16 mouse cellular contexts compared by ENCODE assay signal in the genomic region with DNA sequence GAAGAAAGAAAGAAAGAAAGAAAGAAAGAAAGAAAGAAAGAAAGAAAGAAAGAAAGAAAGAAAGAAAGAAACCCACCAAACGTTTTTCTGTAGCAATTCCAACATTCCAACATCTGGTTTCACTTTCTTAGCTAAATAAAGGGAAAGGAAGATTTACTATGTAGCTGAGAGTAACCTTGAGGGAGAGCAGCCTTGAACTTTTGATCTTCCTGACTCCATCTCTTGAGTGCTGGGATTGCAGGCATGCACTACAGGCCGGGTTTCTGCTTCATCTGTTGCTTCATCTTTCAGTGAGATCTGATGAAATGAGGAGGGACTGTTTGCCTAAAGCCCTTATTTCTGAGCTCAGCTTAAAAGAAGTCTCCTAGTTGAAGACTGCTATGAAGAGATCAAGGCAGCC. TPM values are rescaled to one million over a fixed set of nuclear protein-coding genes. Genes with fewer than 3 reads are reported as not detected.
DNase-seq lines count a peak whose midpoint lies in the region; ATAC-seq and TF ChIP-seq lines count a peak whose summit lies in the region.
"Had no signal": no experiment of that assay in that cellular context is flagged by ENCODE, and none has a peak within 500 bp of the region (broad histone marks: within the 10 kb centered on the region; RNA-seq: fewer than 3 reads in every experiment).

No protein-coding gene starts in this region.

- peak overlapping the region; percentile 70 for H3K27ac ChIP-seq in intestine, embryonic 14.5 days (ENCODE audit: low read depth)
- H3K27ac ChIP-seq in intestine, postnatal 0 days (ENCODE audit: low read depth, low read length) = no peak overlapping the region
- 0 out of 2 replicates have a peak overlapping the region, but pooled peaks have one; percentile 36 for H3K27ac ChIP-seq in intestine, embryonic 15.5 days
- H3K27ac ChIP-seq: forebrain, embryonic 15.5 days; left cerebral cortex, adult 2 months; liver, embryonic 14.5 days had no signal

- no peak for TF ChIP-seq CTCF in intestine, postnatal 0 days (IDR thresholded peaks at IDR 0.05; ENCODE audit: low read depth)

- H3K4me3 ChIP-seq in intestine, embryonic 14.5 days (ENCODE audit: low read depth, low read length) = no peak overlapping the region
- H3K4me3 ChIP-seq in intestine, postnatal 0 days (ENCODE audit: low read depth, low read length) = no peak overlapping the region
- no peak overlapping the region for H3K4me3 ChIP-seq in intestine, embryonic 15.5 days (replicated peaks)
- H3K4me3 ChIP-seq: forebrain, embryonic 15.5 days; heart, embryonic 12.5 days; left cerebral cortex, adult 2 months had no signal

- ATAC-seq in intestine, embryonic 14.5 days (replicated peaks; ENCODE audit: low FRiP score, low TSS enrichment, low read depth) = no peak
- ATAC-seq in intestine, postnatal 0 days = no peak
- no peak for ATAC-seq in intestine, embryonic 15.5 days
- ATAC-seq: CD4-positive, CD25-positive, alpha-beta regulatory T cell, adult 4 months; forebrain, embryonic 15.5 days had no signal

- 12% methylated on average over 2 of the region's 2 CpGs for WGBS in intestine, embryonic 14.5 days
- 21% methylated on average over 2 of the region's 2 CpGs for WGBS in intestine, postnatal 0 days
- WGBS in intestine, embryonic 15.5 days = 25% methylated on average over 2 of the region's 2 CpGs

- H3K9me3 ChIP-seq in intestine, embryonic 14.5 days (ENCODE audit: control insufficient read depth, low read length) = no peaks in the 10 kb centered on the region
- H3K9me3 ChIP-seq in intestine, postnatal 0 days (ENCODE audit: control insufficient read depth) = no peaks in the 10 kb centered on the region
- no peaks in the 10 kb centered on the region for H3K9me3 ChIP-seq in intestine, embryonic 15.5 days
- H3K9me3 ChIP-seq: forebrain, embryonic 15.5 days; heart, embryonic 12.5 days had no signal

- H3K36me3 ChIP-seq in intestine, embryonic 14.5 days (ENCODE audit: control insufficient read depth, insufficient read depth, low read length) = no peaks in the 10 kb centered on the region
- H3K36me3 ChIP-seq in intestine, postnatal 0 days (ENCODE audit: control insufficient read depth, insufficient read depth) = no peaks in the 10 kb centered on the region
- no peaks in the 10 kb centered on the region for H3K36me3 ChIP-seq in intestine, embryonic 15.5 days
- H3K36me3 ChIP-seq: forebrain, embryonic 15.5 days; heart, embryonic 12.5 days had no signal

- DNase-seq in intestine, embryonic 14.5 days (ENCODE audit: low spot score) = no peak
- peak; percentile 3 for DNase-seq in 416B (ENCODE audit: low read depth)
- DNase-seq in embryo, embryonic 11 days = peak; percentile 52
- no peak for DNase-seq in gastrocnemius, postnatal 4 days (ENCODE audit: low spot score in 2 of 2)
- DNase-seq in cerebellum, adult 9-10 months = no peak
- DNase-seq in left cerebral cortex, adult 11 months (ENCODE audit: low spot score) = no peak
- DNase-seq: cerebellum, adult 11 months; gastrocnemius, postnatal 10 days; right cerebral cortex, postnatal 14 days had no signal

- H3K4me1 ChIP-seq in intestine, embryonic 14.5 days (replicated peaks; ENCODE audit: control insufficient read depth, insufficient read depth, low read length) = no peaks in the 10 kb centered on the region
- no peaks in the 10 kb centered on the region for H3K4me1 ChIP-seq in intestine, postnatal 0 days (replicated peaks; ENCODE audit: control insufficient read depth, insufficient read depth, low read length)
- H3K4me1 ChIP-seq in intestine, embryonic 15.5 days (replicated peaks) = no peaks in the 10 kb centered on the region
- H3K4me1 ChIP-seq: forebrain, embryonic 15.5 days; heart, embryonic 12.5 days had no signal

- no peak overlapping the region for H3K9ac ChIP-seq in intestine, embryonic 14.5 days (ENCODE audit: low read length)
- H3K9ac ChIP-seq in intestine, postnatal 0 days (ENCODE audit: low read depth, low read length) = no peak overlapping the region
- H3K9ac ChIP-seq in intestine, embryonic 15.5 days = no peak overlapping the region
- H3K9ac ChIP-seq: forebrain, embryonic 15.5 days; heart, embryonic 12.5 days; liver, embryonic 14.5 days had no signal

- no peaks in the 10 kb centered on the region for H3K27me3 ChIP-seq in intestine, embryonic 14.5 days (replicated peaks; ENCODE audit: control insufficient read depth, insufficient read depth, low read length)
- no peaks in the 10 kb centered on the region for H3K27me3 ChIP-seq in intestine, postnatal 0 days (replicated peaks; ENCODE audit: control insufficient read depth, insufficient read depth, low read length)
- H3K27me3 ChIP-seq in intestine, embryonic 15.5 days (replicated peaks) = 0 out of 2 replicates have a peak, but pooled peaks cover 3% of the 10 kb centered on the region
- H3K27me3 ChIP-seq: forebrain, embryonic 15.5 days; heart, embryonic 12.5 days had no signal

- H3K4me2 ChIP-seq in intestine, embryonic 14.5 days (ENCODE audit: low read length) = no peak overlapping the region
- no peak overlapping the region for H3K4me2 ChIP-seq in intestine, postnatal 0 days (replicated peaks; ENCODE audit: low read depth)
- no peak overlapping the region for H3K4me2 ChIP-seq in intestine, embryonic 15.5 days (replicated peaks)
- H3K4me2 ChIP-seq: forebrain, embryonic 15.5 days; heart, embryonic 12.5 days had no signal

RNA-seq across cellular contexts. Expression of a gene that starts 57.8 kb away (rescaled TPM):
- 32.6 and 33.2 TPM in 2 replicates for polyA plus RNA-seq in intestine, embryonic 14.5 days (2014; fragmentation: Nextera tagmentation; extraction: Ambion mirVana)
- 14.3 and 15.3 TPM in 2 replicates for polyA plus RNA-seq in intestine, postnatal 0 days (2015; fragmentation: Nextera tagmentation; extraction: Ambion mirVana)
- polyA plus RNA-seq in intestine, embryonic 15.5 days (2015; fragmentation: Nextera tagmentation; extraction: Ambion mirVana) = 43.2 and 44.7 TPM in 2 replicates
- total RNA-seq in gastrocnemius, postnatal 4 days (2021) = 10 to 100 TPM; 23.4 to 28.8 TPM

Comparison
In these comparisons a context has a peak if more than half of its experiments do, and no peak if none do; other contexts are left out.
1. DNase-seq: peak in 416B (single experiment) and embryo, embryonic 11 days (single experiment); none in intestine, embryonic 14.5 days (single experiment), gastrocnemius, postnatal 4 days (0 of 2), cerebellum, adult 9-10 months (single experiment) and left cerebral cortex, adult 11 months (single experiment).